Mouse (Mus musculus): ENCODE data around the gene Shcbp1l. TPM values are rescaled to one million over a fixed set of nuclear protein-coding genes. Genes with fewer than 3 reads are reported as not detected.
"Not testable (repeated sequence)": the region's sequence is repeated elsewhere in the genome, so short reads cannot be mapped to it uniquely, and the experiment has no call there.

Shcbp1l gene
- polyA plus RNA-seq, 1 experiment from 2014 or later = 0.14 TPM

- H3K4me2 ChIP-seq; H3K27me3 ChIP-seq (replicated peaks); H3K4me3 ChIP-seq; ATAC-seq (ENCODE audit: insufficient number of reproducible peaks, low FRiP score); H3K9me3 ChIP-seq (replicated peaks); H3K27ac ChIP-seq (ENCODE audit: poor library complexity, severe bottlenecking); H3K9ac ChIP-seq; H3K4me1 ChIP-seq (replicated peaks); H3K36me3 ChIP-seq: not testable (repeated sequence)
- 84% methylated on average over 5 of the region's 5 CpGs for WGBS
Observed at GRCm38 (mm10) chr1:153408296-153408695, 16.7 kb upstream of the Shcbp1l start.

- ATAC-seq (ENCODE audit: insufficient number of reproducible peaks, low FRiP score); H3K4me1 ChIP-seq (replicated peaks); H3K36me3 ChIP-seq; H3K9ac ChIP-seq; H3K4me2 ChIP-seq; H3K27ac ChIP-seq (ENCODE audit: poor library complexity, severe bottlenecking); H3K9me3 ChIP-seq (replicated peaks); H3K27me3 ChIP-seq (replicated peaks); H3K4me3 ChIP-seq: not testable (repeated sequence)
- WGBS = 96% methylated on average over 1 of the region's 4 CpGs
Observed at GRCm38 (mm10) chr1:153410915-153411314, 14.0 kb upstream of the Shcbp1l start.

- H3K9ac ChIP-seq = no peak overlapping the region
- no peak for ATAC-seq (ENCODE audit: insufficient number of reproducible peaks, low FRiP score)
- H3K27me3 ChIP-seq (replicated peaks) = no peaks in the 10 kb centered on the region
- no peaks in the 10 kb centered on the region for H3K9me3 ChIP-seq (replicated peaks)
- WGBS = 84% methylated on average over 6 of the region's 6 CpGs
- H3K27ac ChIP-seq (ENCODE audit: poor library complexity, severe bottlenecking) = no peak overlapping the region
- H3K4me2 ChIP-seq = no peak overlapping the region
- H3K4me1 ChIP-seq (replicated peaks) = no peaks in the 10 kb centered on the region
- no peak overlapping the region for H3K4me3 ChIP-seq
- H3K36me3 ChIP-seq = no peaks in the 10 kb centered on the region
Observed at GRCm38 (mm10) chr1:153411723-153412122, 13.2 kb upstream of the Shcbp1l start.

- not testable (repeated sequence) for ATAC-seq (ENCODE audit: insufficient number of reproducible peaks, low FRiP score); H3K4me3 ChIP-seq
- WGBS = 71% methylated on average over 3 of the region's 4 CpGs
Observed at GRCm38 (mm10) chr1:153412663-153413396, 12.1 kb upstream of the Shcbp1l start.

GRCm38 (mm10) chr1:153413397-153414020, 11.5 kb upstream of the Shcbp1l start:
- not testable (repeated sequence) for H3K27ac ChIP-seq (ENCODE audit: poor library complexity, severe bottlenecking); H3K36me3 ChIP-seq; H3K4me3 ChIP-seq; H3K27me3 ChIP-seq (replicated peaks); H3K9me3 ChIP-seq (replicated peaks); H3K4me2 ChIP-seq; ATAC-seq (ENCODE audit: insufficient number of reproducible peaks, low FRiP score); H3K9ac ChIP-seq; H3K4me1 ChIP-seq (replicated peaks)
- WGBS = 82% methylated on average over 13 of the region's 13 CpGs

More at GRCm38 (mm10) chr1:153412663-153413396, 12.1 kb upstream of the Shcbp1l start:
- not testable (repeated sequence) for H3K9me3 ChIP-seq (replicated peaks); H3K27me3 ChIP-seq (replicated peaks); H3K27ac ChIP-seq (ENCODE audit: poor library complexity, severe bottlenecking); H3K4me1 ChIP-seq (replicated peaks); H3K4me2 ChIP-seq; H3K36me3 ChIP-seq; H3K9ac ChIP-seq

- not testable (repeated sequence) for H3K27ac ChIP-seq (ENCODE audit: poor library complexity, severe bottlenecking); H3K4me2 ChIP-seq; H3K36me3 ChIP-seq; H3K9me3 ChIP-seq (replicated peaks); H3K4me1 ChIP-seq (replicated peaks); H3K9ac ChIP-seq; ATAC-seq (ENCODE audit: insufficient number of reproducible peaks, low FRiP score); H3K27me3 ChIP-seq (replicated peaks); H3K4me3 ChIP-seq
- WGBS = 83% methylated on average over 24 of the region's 24 CpGs
Observed at GRCm38 (mm10) chr1:153414114-153414723, 10.7 kb upstream of the Shcbp1l start.

- Histone ChIP-seq H3K36me3 (no peaks in the 10 kb centered on the region), H3K4me2 (no peak overlapping the region), H3K27ac (ENCODE audit: poor library complexity, severe bottlenecking) (no peak overlapping the region), H3K9ac (no peak overlapping the region), H3K9me3 (replicated peaks) (no peaks in the 10 kb centered on the region), H3K4me3 (no peak overlapping the region), H3K4me1 (replicated peaks) (no peaks in the 10 kb centered on the region), H3K27me3 (replicated peaks) (no peaks in the 10 kb centered on the region)
- ATAC-seq (ENCODE audit: insufficient number of reproducible peaks, low FRiP score) = no peak
- 86% methylated on average over 4 of the region's 4 CpGs for WGBS
Observed at GRCm38 (mm10) chr1:153414962-153415361, 10.0 kb upstream of the Shcbp1l start.

- H3K27ac ChIP-seq (ENCODE audit: poor library complexity, severe bottlenecking); H3K4me3 ChIP-seq; H3K36me3 ChIP-seq; H3K9me3 ChIP-seq (replicated peaks); H3K4me2 ChIP-seq; H3K27me3 ChIP-seq (replicated peaks); H3K9ac ChIP-seq; H3K4me1 ChIP-seq (replicated peaks); ATAC-seq (ENCODE audit: insufficient number of reproducible peaks, low FRiP score): not testable (repeated sequence)
- 77% methylated on average over 2 of the region's 5 CpGs for WGBS
Observed at GRCm38 (mm10) chr1:153415742-153416141, 9.2 kb upstream of the Shcbp1l start.

- WGBS = 84% methylated on average over 3 of the region's 3 CpGs
- H3K9me3 ChIP-seq (replicated peaks); H3K36me3 ChIP-seq; H3K4me1 ChIP-seq (replicated peaks); ATAC-seq (ENCODE audit: insufficient number of reproducible peaks, low FRiP score); H3K27ac ChIP-seq (ENCODE audit: poor library complexity, severe bottlenecking); H3K27me3 ChIP-seq (replicated peaks); H3K4me2 ChIP-seq; H3K9ac ChIP-seq; H3K4me3 ChIP-seq: not testable (repeated sequence)
Observed at GRCm38 (mm10) chr1:153416271-153416832, 8.6 kb upstream of the Shcbp1l start.

- not testable (repeated sequence) for H3K4me3 ChIP-seq
- WGBS = 80% methylated on average over 4 of the region's 4 CpGs
Observed at GRCm38 (mm10) chr1:153417805-153418204, 7.2 kb upstream of the Shcbp1l start.

GRCm38 (mm10) chr1:153424271-153424670, 691 bp upstream of the Shcbp1l start:
- WGBS = 15% methylated on average over 12 of the region's 12 CpGs
- H3K4me2 ChIP-seq = peak overlapping the region; percentile 94
- H3K4me3 ChIP-seq = peak overlapping the region; percentile 56
- no peak overlapping the region for H3K27ac ChIP-seq (ENCODE audit: poor library complexity, severe bottlenecking)
- peak; percentile 77 for ATAC-seq (ENCODE audit: insufficient number of reproducible peaks, low FRiP score)
- peaks cover 5% of the 10 kb centered on the region; the same call in 1 of the 2 replicates for H3K9me3 ChIP-seq (replicated peaks)
- H3K27me3 ChIP-seq (replicated peaks) = peaks cover 12% of the 10 kb centered on the region; the same call in 1 of the 2 replicates
- H3K36me3 ChIP-seq = no peaks in the 10 kb centered on the region
- H3K4me1 ChIP-seq (replicated peaks) = peaks cover 7% of the 10 kb centered on the region; the same call in 1 of the 2 replicates
- H3K9ac ChIP-seq = peak overlapping the region; percentile 69

More at GRCm38 (mm10) chr1:153417805-153418204, 7.2 kb upstream of the Shcbp1l start:
- not testable (repeated sequence) for H3K27me3 ChIP-seq (replicated peaks); H3K4me1 ChIP-seq (replicated peaks); ATAC-seq (ENCODE audit: insufficient number of reproducible peaks, low FRiP score); H3K9ac ChIP-seq; H3K9me3 ChIP-seq (replicated peaks); H3K36me3 ChIP-seq; H3K27ac ChIP-seq (ENCODE audit: poor library complexity, severe bottlenecking); H3K4me2 ChIP-seq

Data from heart, embryonic 12.5 days (tissue).